Mouse (Mus musculus): Measurements from ENCODE around the gene Fuca1.

The Fuca1 gene

DNA sequence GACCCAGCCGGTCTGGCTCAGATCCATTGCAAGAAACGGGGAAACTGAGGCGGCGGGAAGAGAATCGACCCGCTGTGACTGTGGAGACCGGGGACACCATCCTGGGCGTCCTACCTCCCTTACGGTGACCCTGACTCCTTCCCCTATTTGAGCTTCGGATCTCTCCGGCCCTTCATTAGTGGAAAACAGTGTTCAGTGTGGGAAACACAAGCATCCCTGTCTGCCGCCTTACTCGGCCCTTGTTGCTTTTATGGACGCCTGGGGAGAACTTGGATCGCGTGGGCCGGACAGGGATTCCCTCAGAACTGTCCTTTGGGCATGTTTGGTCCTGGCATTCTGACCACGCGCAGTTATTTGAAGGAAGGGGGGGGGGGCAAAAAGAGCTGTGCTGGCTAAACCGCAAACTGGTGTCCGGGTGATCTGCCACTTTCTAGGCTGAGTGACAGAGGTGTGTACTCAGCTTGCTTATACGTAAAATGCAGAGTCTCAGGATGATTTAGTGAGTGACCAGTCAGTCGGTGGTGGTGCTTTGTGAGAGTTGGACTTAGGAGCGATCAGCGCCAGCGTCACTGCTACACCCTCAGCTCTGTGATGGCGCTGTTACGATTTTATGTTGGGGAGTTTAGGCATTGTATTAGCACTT lies 26.2 kb downstream of the Fuca1 start:
- DNase-seq (ENCODE audit: low read depth, low spot score): peak; percentile 33
- H3K36me3 ChIP-seq (ENCODE audit: control insufficient read depth, insufficient read depth, low read length, poor library complexity, severe bottlenecking): peaks cover 3% of the 10 kb centered on the region
- H3K27me3 ChIP-seq (ENCODE audit: control insufficient read depth, insufficient read depth, low read length, poor library complexity, severe bottlenecking): no peaks in the 10 kb centered on the region

DNA sequence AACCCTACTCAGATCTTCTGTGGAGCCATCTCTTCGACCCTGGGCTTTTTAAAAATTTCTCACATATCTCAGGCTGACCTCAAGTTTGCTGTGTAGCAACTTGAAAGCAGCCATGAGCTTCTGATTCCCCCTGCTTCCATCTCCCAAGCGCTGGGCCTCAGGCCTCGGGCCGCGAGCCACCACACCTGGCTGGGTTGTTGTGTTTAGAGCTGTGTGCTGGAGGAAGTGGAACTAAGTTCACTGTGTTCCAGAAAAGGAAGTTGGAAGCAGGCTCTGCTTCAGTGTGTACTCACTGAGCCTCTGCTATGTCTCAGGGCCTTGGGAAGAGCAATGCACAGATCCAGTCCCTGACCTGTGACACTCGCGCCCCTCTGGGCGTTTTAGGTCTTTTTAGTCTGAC lies 27.6 kb downstream of the Fuca1 start:
- Histone ChIP-seq H3K27me3 (ENCODE audit: control insufficient read depth, insufficient read depth, low read length, poor library complexity, severe bottlenecking) (no peaks in the 10 kb centered on the region), H3K36me3 (ENCODE audit: control insufficient read depth, insufficient read depth, low read length, poor library complexity, severe bottlenecking) (peaks cover 6% of the 10 kb centered on the region)
- peak; percentile 47 for DNase-seq (ENCODE audit: low read depth, low spot score)

DNA sequence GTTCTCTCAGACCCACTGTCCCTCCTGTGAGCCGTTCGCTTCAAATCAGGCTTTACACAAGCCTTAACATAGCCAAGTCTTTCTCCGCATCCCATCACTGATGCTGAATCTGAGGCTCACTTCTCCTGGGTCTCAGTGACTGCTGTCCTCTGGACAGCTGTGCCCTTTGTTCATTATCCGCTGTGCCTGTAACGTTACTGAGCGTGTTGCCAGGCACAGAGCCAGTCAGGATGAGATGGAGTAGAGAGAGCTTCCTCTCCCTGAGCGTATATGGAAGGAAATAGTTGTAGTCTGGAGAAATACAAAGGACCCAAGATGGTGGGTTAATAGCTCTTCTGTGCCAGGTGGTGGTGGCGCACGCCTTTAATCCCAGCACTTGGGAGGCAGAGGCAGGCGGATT lies 28.9 kb downstream of the Fuca1 start:
- peaks cover 6% of the 10 kb centered on the region for H3K36me3 ChIP-seq (ENCODE audit: control insufficient read depth, insufficient read depth, low read length, poor library complexity, severe bottlenecking)
- DNase-seq (ENCODE audit: low read depth, low spot score): no peak
- H3K27me3 ChIP-seq (ENCODE audit: control insufficient read depth, insufficient read depth, low read length, poor library complexity, severe bottlenecking): no peaks in the 10 kb centered on the region

DNA sequence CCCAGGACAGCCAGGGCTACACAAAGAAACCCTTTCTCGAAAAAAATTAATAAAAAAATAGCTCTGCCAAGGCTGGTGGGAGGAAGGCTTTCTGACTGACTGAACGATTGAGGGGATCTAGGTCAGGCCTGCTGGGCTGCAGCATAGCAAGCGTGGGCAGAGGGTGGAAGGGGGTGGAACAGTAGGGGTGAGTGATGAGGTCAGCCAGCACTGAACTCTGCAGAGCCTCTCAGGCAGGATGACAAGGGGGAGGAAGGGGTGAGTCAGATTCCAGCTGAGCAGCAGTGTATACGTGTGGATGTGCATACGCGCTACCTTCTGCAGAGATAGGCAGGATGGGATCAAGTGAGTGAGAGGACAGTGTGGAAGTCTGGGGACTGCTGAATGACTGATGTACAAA lies 29.4 kb downstream of the Fuca1 start:
- peaks cover 6% of the 10 kb centered on the region for H3K36me3 ChIP-seq (ENCODE audit: control insufficient read depth, insufficient read depth, low read length, poor library complexity, severe bottlenecking)
- DNase-seq (ENCODE audit: low read depth, low spot score): no peak

DNA sequence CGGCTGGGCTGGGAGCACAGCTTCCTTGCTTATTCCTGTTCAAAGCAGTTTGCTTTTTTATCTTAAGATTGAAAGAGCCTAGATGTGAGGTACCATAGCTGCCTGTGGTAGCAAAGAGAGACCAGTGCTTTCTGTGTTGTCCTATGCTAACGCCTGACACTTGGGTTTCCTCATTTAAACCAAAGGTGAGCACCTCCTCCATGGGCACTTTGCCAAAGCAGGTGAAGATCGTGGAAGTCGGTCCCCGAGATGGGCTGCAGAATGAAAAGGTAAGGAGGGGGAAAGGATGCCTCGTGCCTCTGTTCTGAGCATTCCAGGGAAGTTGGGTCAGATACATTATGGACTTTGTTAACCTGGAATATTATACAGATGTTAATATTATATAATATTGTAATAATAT lies 29.8 kb downstream of the Fuca1 start:
- no peaks in the 10 kb centered on the region for H3K27me3 ChIP-seq (ENCODE audit: control insufficient read depth, insufficient read depth, low read length, poor library complexity, severe bottlenecking)
- DNase-seq (ENCODE audit: low read depth, low spot score): no peak
- H3K36me3 ChIP-seq (ENCODE audit: control insufficient read depth, insufficient read depth, low read length, poor library complexity, severe bottlenecking): peaks cover 7% of the 10 kb centered on the region

More for the DNA sequence above, 29.4 kb downstream of the Fuca1 start:
- no peaks in the 10 kb centered on the region for H3K27me3 ChIP-seq (ENCODE audit: control insufficient read depth, insufficient read depth, low read length, poor library complexity, severe bottlenecking)

DNA sequence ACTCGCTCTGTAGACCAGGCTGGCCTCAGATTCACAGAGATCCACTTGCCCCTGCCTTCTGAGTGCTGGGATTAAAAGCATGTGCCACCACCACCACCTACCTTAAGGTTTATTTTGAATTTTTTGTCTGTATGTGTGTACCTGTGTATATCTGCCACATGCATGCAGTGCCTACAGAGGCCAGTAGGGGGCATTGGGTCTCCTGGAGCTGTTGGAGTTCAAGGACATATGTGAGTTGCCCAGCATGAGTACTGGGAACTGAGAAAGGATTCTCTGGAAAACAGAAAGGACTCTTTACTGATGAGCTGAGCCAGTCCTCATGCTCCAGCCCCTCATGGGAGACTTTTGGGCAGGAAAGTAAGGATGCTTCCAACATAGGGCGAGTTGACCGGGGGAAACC lies 31.0 kb downstream of the Fuca1 start:
- peaks cover 10% of the 10 kb centered on the region for H3K36me3 ChIP-seq (ENCODE audit: control insufficient read depth, insufficient read depth, low read length, poor library complexity, severe bottlenecking)
- peak; percentile 48 for DNase-seq (ENCODE audit: low read depth, low spot score)
- no peaks in the 10 kb centered on the region for H3K27me3 ChIP-seq (ENCODE audit: control insufficient read depth, insufficient read depth, low read length, poor library complexity, severe bottlenecking)

DNA sequence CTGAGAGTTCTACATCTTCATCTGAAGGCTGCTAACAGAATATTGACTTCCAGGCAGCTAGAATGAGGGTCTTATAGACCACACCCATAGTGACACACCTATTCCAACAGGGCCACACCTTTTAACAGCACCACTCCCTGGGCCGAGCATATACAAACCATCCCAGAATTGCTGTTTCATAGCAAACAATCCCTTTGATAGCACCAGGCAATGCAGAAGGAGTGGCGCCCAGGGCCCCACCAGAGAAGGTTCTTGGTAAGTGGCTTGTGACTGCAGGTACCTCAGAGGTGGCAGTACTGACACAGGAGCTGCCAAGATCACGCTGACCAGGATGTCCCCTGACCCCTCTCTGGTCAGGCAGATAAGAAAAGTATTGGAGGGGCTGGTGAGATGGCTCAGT lies 32.6 kb downstream of the Fuca1 start:
- no peak for DNase-seq (ENCODE audit: low read depth, low spot score)
- Histone ChIP-seq H3K27me3 (ENCODE audit: control insufficient read depth, insufficient read depth, low read length, poor library complexity, severe bottlenecking) (no peaks in the 10 kb centered on the region), H3K36me3 (ENCODE audit: control insufficient read depth, insufficient read depth, low read length, poor library complexity, severe bottlenecking) (peaks cover 10% of the 10 kb centered on the region)

DNA sequence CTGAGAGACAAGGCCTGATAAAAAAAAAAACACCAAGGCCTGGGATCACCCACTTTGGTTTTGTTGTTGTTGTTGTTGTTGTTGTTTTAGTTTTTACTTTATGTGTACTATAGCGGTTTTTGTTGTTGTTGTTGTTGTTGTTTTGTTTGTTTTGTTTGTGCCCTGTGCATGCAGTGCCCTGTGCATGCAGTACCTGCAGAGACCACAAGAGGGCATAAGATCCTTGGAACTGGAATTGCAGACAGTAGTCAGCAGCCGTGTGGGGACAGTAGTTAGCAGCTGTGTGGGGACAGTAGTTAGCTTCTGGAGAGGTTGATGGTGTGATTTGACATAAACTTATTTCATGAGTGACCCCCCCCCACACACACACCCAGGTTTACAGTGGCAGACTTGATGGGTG lies 33.7 kb downstream of the Fuca1 start:
- DNase-seq (ENCODE audit: low read depth, low spot score): peak; percentile 90
- no peaks in the 10 kb centered on the region for H3K27me3 ChIP-seq (ENCODE audit: control insufficient read depth, insufficient read depth, low read length, poor library complexity, severe bottlenecking)
- H3K36me3 ChIP-seq (ENCODE audit: control insufficient read depth, insufficient read depth, low read length, poor library complexity, severe bottlenecking): peaks cover 10% of the 10 kb centered on the region

DNA sequence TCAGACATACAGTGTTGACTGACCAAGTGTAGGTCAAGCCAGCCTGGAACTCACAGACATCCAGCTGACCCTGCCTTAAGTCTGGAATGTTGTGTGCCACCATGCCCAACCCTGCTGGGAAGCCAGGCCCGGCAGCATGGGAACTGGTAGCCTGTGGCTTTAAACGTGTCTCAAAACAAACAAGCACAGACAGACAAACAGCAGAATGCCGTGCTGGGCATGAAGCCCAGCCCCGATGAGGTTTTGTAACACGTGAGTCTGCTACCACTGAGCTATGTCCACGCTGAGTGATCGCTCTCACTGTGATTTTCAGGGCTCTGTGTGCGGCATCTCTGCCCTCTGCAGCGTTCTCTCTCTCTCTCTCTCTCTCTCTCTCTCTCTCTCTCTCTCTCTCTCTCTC lies 35.4 kb downstream of the Fuca1 start:
- DNase-seq (ENCODE audit: low read depth, low spot score): no peak
- H3K36me3 ChIP-seq (ENCODE audit: control insufficient read depth, insufficient read depth, low read length, poor library complexity, severe bottlenecking): peaks cover 10% of the 10 kb centered on the region
- no peaks in the 10 kb centered on the region for H3K27me3 ChIP-seq (ENCODE audit: control insufficient read depth, insufficient read depth, low read length, poor library complexity, severe bottlenecking)

DNA sequence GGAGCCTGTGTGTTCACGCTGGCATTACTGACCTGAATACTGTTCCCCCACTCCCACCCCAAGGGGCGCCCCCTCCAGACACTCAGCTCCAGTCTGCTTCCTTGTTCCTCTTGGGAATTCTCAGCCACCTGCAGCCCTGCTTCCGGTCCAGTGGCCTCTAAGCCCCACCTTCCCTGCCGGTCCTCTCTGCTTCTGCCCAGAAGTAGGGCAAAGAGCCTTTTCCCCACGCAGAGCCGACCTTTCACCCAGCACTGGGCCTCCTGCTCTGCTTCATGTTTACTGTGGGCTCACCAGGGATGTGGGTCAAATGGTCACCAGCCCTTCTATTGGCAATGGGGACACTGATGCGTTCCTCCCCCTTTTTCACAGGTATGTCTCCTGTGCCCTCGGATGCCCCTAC lies 37.8 kb downstream of the Fuca1 start:
- DNase-seq (ENCODE audit: low read depth, low spot score): no peak
- no peaks in the 10 kb centered on the region for H3K27me3 ChIP-seq (ENCODE audit: control insufficient read depth, insufficient read depth, low read length, poor library complexity, severe bottlenecking)
- H3K36me3 ChIP-seq (ENCODE audit: control insufficient read depth, insufficient read depth, low read length, poor library complexity, severe bottlenecking): 0 out of 2 replicates have a peak, but pooled peaks cover 3% of the 10 kb centered on the region

DNA sequence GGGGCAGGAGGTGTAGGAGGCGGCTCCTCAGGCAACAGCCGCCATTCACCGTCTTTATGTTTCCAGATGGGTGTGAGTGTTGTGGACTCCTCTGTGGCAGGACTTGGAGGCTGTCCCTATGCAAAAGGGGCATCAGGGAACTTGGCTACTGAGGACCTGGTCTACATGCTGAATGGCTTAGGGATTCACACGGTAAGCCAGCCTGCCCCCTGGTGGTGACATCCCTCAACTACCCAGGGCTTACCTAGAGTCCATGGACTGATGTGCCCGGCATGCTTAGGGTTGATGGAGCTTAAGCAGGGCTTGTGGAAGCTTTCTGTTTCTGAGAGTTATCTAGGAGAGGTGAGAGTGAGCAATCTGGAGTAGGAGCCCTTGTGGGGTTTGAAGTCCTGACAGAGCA lies 40.2 kb downstream of the Fuca1 start:
- Histone ChIP-seq H3K27me3 (ENCODE audit: control insufficient read depth, insufficient read depth, low read length, poor library complexity, severe bottlenecking) (no peaks in the 10 kb centered on the region), H3K36me3 (ENCODE audit: control insufficient read depth, insufficient read depth, low read length, poor library complexity, severe bottlenecking) (no peaks in the 10 kb centered on the region)
- peak; percentile 93 for DNase-seq (ENCODE audit: low read depth, low spot score)

DNA sequence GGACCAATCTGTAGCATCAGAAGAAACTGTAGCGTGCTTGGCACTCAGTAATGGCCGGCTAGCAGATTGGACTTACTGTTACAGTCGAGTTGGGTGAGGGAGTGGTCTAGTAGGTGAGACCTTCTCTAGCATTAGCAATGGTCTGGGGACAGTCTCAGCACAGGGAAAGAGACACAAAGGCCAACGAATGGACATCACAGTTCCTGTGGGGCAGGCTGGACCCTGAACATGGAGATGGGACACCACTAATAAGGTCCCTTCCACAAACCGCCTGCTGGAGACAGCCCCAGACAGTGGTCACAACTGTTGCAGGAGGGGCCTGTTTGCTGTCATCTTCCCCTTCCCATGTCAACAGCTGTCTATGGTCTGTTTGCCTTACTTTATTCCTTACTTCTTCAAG lies 41.2 kb downstream of the Fuca1 start:
- no peak for DNase-seq (ENCODE audit: low read depth, low spot score)
- no peaks in the 10 kb centered on the region for H3K36me3 ChIP-seq (ENCODE audit: control insufficient read depth, insufficient read depth, low read length, poor library complexity, severe bottlenecking)

DNA sequence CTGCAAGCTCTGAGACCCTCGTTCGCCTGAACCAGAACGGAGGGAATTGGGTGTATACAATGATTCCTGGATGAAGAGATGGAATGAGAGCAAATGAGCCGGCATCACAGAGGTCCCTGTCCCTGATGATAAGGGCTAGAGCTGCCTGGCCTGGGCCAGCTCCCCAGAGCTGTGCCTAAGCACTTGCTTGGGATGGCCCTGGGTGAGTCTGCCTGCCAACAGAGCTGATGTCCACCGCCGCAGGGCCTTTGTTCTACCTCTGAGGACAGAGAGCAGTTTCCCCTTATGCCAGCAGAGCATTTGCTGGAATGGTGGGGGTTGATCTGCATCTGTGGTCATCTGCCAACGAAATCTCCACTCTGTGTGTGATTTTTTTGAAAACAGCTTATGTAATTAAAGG lies 41.7 kb downstream of the Fuca1 start:
- Histone ChIP-seq H3K36me3 (ENCODE audit: control insufficient read depth, insufficient read depth, low read length, poor library complexity, severe bottlenecking) (no peaks in the 10 kb centered on the region), H3K27me3 (ENCODE audit: control insufficient read depth, insufficient read depth, low read length, poor library complexity, severe bottlenecking) (no peaks in the 10 kb centered on the region)
- DNase-seq (ENCODE audit: low read depth, low spot score): no peak

More for the DNA sequence above, 41.2 kb downstream of the Fuca1 start:
- no peaks in the 10 kb centered on the region for H3K27me3 ChIP-seq (ENCODE audit: control insufficient read depth, insufficient read depth, low read length, poor library complexity, severe bottlenecking)

DNA sequence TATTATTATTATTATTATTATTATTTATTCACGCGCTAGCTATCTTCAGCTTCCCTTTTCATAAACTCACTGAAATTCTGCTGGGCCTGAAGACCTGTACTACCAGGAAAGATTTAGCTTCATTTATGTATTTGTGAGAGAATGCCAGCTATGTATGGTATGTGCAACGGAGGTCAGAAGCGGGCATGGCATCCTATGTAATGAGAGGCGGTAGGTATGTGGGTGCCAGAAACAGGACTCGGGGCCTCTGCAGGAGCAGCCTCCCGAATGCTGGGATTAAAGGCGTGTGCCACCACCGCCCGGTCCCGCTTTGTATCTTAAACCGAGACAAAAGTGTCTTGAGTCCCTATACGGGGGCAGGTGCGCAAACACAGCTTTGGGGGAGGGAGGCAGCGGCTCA lies 42.4 kb downstream of the Fuca1 start:
- Histone ChIP-seq H3K36me3 (ENCODE audit: control insufficient read depth, insufficient read depth, low read length, poor library complexity, severe bottlenecking) (peaks cover 4% of the 10 kb centered on the region; the same call in 1 of the 2 replicates), H3K27me3 (ENCODE audit: control insufficient read depth, insufficient read depth, low read length, poor library complexity, severe bottlenecking) (no peaks in the 10 kb centered on the region)
- no peak for DNase-seq (ENCODE audit: low read depth, low spot score)

DNA sequence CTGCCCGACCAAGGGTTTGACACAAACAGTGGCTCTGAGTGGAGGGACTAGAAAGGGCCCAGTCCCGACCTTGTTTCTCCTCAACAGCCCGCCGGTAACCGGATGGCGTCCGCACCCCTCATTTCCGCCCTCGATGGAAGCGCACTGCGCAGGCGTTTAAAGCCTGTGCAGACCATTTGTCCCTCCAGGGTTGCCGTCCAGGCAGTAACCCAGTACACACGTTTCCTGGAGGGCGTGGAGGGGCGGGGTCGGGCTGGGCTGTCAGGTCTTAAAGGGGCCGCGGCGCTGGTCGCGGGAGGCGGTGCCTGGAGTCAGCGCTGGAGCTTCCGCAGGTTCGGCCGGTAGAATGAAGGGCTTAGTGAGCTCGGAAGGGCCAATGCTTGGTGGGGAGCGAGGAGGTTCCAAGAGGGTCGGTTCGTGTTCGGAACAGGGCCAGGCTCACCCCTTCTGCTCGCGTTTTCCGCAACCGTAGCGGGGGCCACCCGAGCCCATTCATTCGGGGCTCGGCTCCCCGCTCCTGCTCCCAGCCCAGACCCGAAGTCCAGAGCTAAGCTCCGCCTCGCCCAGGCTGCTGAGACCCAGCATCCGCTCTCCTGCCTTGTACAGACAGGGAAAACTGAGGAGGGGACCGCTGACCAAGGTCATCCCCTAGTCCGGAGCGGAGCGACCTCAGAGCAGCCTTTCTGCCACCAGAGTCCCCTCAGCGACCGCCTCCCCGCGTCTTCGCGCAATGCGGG lies 43.1 kb downstream of the Fuca1 start, which contains the start of gene Gale:
Gene Gale (plus strand): TSS at position 271 of the 737 bp plus-strand sequence.
- H3K27me3 ChIP-seq (ENCODE audit: control insufficient read depth, insufficient read depth, low read length, poor library complexity, severe bottlenecking): no peaks in the 10 kb centered on the region

More for the DNA sequence above, 43.1 kb downstream of the Fuca1 start, which contains the start of gene Gale:
- peaks cover 5% of the 10 kb centered on the region for H3K36me3 ChIP-seq (ENCODE audit: control insufficient read depth, insufficient read depth, low read length, poor library complexity, severe bottlenecking)
- peak; percentile 98 for DNase-seq (ENCODE audit: low read depth, low spot score)

Data from splenic B cell, adult 2 months (primary cell).